Mouse (Mus musculus) gastrocnemius, postnatal 25 days (tissue): ENCODE measurements around the gene Amdhd2. TPM values are rescaled to one million over a fixed set of nuclear protein-coding genes. Genes with fewer than 3 reads are reported as not detected.
"Not testable (repeated sequence)": the region's sequence is repeated elsewhere in the genome, so short reads cannot be mapped to it uniquely, and the experiment has no call there.

Source experiments
- DNase-seq: peaks from one replicate; pipeline ENCODE4 v3.0.0; 2022
- total RNA-seq, 2 experiments: library from RNA; stranded (reverse); gene quantifications; 1 replicate in 1 of 2; 2 replicates in 1 of 2; pipeline ENCODE4 v1.2.3; 2021

The Amdhd2 gene
- total RNA-seq, 2 experiments from 2014 or later, result 8.7 to 9.8 TPM

DNA sequence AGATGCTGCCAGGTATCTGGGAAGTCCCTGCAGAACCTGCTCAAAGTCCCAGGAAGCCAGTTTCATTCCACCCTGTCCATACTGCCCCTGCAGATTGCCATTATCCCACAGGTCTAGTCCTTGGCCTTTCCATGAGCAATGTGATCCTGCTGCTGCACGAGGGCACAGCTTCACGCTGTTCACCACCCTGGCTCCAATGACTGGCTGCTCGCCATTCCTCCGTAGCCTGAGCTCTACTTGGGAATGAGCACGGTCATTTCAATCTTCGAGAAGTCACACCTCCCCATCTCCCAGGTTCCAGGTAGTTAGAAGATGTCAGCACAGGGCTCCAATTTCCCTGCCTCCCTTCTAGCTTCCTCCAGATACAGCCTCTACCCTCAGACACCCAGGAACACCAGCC lies 6.4 kb downstream of the Amdhd2 start:
- DNase-seq, result no peak

DNA sequence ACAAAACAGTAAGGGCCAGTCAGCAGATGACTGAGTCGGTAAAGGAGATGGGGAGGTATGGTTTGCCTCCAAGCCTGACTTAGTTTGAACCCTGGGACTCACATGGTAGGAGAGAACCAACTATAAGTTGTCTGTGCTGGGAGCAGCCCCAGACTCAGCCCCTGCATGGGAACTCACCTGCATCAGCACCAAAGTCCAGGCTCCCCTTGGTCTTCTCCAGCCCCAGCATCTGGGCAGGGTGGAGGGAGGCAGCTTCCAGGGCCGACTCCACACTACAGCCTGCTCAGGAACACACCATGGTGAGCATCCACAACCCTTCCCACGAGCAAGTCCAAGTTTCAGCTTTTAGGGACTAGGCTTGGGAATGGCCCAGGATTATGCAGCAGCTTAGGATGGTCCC lies 7.2 kb downstream of the Amdhd2 start:
- no peak for DNase-seq

DNA sequence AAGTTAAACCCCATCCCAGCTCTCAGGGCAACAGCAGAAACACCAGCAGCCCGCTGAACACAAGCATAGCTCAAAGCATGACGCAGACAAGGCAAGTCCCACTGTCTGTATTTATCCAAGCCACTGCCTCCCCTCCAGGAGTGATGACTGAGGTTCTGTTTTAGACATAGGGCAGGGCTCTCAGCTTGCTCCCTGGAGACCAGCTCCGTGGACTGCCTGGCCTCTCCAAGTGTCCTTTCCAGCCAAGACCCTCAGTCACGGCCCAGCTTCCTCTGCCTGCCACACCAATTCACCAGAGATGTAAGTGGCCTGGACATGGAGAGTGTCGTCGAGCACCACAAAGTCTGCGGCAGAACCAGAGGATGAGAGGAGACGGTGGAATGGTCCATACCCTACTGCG lies 7.8 kb downstream of the Amdhd2 start:
- DNase-seq, result no peak

DNA sequence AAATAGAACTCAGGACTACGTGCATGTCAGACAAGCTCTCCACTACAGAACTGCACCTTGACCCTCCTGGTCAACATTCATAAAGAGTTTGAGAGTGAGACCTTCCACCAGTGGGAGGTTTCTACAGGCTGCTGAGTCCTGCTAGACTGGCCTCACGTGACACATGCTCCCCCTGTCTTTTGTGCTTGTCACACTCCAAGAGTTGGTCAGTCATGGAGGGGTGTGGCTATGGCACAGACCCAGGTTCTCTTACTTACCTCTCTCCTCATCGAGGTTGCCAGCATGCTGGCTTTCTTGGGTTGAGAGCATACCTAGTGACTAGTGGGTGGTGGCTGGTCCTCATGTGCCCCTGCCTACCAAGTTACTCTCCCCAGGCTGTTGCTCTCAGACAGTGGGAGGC lies 9.1 kb downstream of the Amdhd2 start:
- DNase-seq, result no peak

DNA sequence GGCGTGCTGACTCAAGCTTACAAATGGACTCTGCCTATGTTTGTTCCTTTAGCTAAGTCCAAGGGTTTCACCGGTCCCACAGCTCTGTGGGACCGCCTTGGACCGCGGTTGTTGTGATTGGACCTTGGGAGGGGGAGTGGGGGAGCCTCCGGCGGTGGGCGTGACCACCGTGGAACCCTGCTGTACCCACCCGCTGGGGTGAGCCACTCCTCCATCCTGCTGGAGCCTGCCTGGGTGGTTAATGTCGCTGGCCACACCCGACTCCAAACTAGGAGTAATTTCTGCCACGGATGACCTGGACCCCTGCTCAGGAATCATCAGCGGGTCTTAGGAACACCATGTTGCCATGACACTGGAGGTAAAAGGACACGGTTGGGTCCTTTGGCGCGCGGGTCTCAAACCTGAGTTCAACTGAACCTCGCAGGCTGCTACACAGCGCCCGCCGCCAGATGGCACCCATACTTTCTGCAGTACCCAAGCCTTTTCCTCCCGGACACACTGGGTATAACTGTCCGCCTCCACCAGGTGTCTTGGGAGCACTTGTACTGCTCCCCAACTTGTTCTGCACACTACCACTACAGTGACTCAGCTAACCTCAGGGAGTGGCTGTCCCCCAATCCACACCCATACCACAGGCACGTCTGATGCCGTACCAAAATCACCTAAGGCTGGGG lies 11.5 kb downstream of the Amdhd2 start:
- peak; percentile 56 for DNase-seq

DNA sequence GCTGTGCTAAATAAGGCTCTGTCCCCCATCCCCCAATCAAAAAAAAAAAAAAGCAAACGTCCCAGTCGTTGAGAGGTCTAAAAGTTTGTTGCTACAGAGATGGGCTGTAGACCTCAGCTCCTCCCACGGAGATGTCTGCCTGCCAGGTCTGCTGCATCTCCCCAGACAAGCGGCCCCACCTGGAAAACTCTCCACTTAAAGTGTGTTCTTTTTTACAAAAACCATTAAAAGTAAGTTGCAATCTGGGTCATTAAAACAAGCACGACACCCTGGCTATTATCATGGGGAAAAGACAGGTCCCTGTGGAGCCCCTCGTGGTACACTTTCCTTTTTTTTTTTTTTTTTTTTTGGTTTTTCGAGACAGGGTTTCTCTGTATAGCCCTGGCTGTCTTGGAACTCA lies 12.2 kb downstream of the Amdhd2 start:
- no peak for DNase-seq

DNA sequence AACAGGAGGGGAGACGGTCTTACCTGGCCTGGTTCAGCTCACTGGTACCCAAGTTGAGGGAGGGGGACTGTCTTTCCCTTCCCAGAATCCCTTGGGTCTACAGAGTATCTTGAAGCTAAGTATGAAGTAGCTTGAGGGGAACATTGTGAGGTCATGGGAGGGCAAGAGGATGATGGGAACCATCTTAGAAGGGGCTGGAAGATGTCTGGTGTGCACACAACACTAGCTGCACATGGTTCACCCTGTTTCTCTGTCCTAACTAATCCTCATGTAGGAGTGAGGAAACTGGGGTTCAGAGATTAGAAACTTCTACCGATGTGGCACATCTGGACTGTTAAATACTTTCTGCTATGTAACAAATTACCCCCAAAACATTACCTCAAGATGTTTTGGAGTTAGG lies 12.7 kb downstream of the Amdhd2 start, which contains the start of gene Pdpk1:
TSS of gene Pdpk1 (minus strand) at position 101 of the 400 bp plus-strand sequence.
- DNase-seq, result no peak

DNA sequence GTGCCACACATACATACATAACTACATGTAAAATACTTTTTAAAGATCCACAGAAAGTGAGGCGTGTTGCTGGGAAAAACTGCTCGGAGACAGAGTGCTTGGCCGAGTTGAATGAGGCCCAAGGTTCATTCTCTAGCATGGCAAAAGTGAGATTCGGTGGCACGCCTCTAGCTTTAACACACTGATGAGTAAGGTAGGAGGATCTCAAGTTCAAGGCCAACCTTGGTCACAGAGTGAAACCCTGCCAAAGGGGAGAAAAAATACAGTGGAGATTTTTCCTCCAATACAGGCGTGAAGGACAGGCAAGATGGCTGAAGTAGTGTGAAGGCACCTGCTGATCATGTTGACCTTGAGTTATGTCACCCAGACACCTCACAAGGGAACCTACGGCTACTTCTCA lies 14.1 kb downstream of the Amdhd2 start:
- no peak for DNase-seq

DNA sequence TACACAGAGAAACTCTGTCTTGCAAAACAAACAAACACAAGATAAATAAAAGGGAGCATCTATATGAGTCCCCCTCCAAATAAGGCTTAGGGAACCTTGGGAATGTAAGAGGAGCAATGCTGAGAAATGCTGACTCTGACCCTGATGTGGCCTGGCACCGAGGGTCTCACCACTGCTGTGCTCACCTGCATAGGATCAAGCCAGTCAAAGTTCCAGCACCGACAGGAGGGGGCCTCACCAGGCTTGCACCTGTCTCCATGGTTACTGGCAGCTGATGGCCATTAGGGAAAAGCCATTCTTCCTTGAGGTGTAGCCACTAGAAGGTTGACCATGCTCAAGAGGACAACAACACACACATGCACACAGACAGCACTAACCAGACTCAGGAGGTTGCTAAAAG lies 20.7 kb downstream of the Amdhd2 start:
- no peak for DNase-seq

DNA sequence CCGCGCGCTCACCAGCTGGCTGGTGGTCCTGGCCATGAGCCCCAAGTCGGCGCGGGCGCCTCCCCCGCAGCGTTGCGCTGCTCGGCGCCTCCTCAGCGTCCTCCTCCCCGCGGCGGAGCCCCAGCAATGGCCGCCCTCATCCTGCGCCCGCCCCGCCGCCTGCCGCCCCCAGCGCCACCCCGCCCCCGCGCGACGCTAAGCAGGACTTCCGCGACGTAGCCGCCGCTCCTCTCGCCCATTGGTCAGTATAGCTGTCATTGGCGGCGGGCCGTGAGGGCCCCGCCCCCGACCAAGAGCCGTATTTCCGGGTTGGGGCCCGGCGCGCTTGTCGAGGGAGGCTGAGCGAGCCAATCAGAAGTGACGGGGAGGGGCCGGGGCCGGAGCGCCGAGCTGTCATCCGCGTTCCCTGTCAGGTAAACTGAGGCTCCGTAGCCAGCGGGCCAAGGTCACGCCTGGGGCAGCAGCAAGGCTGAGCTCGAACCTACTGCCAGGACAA lies 22.1 kb downstream of the Amdhd2 start:
- peak; percentile 99 for DNase-seq

DNA sequence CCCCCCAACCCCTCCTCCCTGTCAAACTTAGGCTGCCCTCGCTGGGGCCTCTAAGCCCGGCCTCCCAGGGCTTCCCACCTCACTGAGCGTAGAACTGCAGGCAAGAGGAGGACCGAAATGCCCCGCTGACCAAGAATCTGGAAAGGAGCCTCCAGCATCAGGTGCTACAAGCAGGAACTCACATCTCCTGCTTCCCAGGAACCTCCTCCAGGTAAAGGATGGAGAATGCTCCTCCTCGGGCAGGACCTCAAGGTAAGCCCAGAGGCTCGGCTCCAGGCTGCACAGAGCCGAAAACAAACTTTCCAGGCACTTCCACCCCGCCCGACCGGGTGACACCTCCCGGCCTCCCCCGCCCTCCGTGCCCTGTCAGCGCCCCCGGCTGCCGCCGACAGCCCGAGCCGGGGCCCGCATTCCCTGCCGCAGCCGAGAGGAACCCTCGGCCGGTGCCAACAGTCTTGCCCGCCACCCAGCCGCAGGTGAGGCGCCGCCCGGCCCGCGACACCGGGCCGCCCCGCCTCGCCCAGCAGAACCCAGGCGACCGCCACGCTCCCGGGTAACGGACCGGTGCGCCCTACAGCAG lies 22.6 kb downstream of the Amdhd2 start:
- peak; percentile 19 for DNase-seq

DNA sequence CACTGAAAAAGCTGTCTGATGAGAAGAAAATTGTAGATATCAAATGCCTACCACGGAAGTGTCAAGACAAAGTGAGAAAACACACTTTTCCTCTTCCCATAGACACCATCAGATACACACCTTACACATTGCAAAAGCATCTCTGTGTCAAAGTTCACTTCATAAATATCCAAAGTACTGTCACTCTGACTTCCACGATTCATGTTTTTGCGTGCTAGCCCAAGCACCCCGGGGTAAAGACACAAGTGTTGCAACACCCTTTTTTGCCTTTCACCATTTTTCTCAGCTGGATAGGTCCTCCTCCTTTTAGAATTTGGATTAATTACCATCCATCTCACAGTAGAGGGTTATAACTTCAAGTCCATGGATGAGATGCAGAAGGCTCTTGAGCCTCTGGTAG lies 23.6 kb downstream of the Amdhd2 start:
- DNase-seq, result no peak

DNA sequence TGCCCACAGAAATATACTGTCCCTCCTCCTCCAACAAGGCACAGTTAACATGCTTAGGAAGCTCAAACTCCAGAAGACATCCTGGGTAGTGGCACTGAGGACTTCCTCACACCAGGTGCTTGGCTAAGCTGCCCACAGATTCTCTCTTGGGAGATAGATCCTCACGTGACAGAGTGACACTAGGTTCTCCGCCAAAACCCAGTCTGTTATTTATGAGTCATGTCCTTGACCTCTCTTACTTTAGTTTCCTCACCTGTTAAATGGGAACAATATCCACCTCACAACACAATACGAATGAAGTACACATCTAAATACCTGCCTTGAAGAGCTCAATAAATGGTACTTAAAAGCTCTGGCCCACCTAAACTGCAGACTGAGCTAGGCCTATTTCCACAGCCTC lies 24.3 kb downstream of the Amdhd2 start:
- DNase-seq, result no peak

DNA sequence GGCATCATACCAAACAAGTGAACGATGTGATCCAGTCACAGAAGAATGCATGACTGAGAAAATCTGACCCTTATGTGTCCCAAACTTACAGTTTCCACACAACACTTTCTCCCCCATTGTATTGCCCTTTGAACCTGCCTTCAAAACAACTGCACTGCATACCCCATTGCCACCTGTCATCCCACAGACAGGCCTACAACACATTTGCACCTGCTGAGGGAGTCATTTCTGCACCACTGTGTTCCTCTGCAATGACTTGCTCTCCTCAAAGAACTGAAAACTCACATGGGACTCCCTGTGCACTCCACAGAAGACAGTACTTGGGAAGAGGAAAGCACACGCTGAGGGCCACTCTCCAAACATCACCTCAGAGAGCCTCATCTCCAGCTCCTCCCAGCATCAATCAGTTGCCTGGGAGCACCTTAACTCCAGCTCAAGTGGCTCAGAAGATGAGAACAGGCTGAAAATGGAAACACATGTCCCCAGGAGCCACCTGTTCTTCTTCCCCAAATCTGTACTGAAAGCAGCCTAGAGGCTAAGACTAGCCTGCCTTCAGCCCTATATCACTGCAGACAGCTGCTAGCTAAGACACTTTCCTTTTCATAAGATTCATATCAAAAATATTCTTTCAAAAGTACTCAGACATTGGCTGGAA lies 26.2 kb downstream of the Amdhd2 start:
- DNase-seq, result no peak

DNA sequence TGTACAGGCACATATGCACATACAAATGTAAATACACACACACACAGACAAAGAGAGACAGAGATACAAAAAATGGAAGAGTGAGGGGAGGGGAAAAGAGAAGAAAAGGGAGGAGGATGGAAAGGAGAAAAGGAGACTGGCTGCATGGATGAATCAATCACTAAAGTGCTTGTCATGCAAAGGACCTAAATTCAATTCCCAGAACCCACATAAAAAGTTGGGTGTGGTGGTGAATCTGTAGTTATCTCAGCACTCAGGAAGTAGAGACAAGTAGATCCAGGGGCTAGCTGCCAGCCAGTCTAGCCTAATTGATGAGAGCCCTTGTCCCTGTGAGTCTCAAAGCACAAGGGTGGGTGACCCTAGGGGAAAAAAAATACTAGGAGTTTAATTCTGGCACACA lies 29.5 kb downstream of the Amdhd2 start:
- no peak for DNase-seq

DNA sequence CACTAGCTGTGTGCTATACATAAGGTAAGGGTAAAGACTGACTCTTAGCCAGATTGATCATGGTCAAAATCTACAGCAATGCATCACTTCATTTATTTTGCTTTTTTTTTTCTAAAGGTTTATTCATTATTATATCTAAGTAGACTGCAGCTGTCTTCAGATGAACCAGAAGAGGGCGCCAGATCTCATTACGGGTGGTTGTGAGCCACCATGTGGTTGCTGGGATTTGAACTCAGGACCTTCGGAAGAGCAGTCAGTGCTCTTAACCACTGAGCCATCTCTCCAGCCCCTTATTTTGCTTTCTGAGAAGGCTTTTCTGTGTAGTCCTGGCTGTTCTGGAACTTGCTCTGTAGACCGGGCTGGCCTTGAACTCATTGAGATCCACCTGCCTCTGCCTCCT lies 30.6 kb downstream of the Amdhd2 start:
- not testable (repeated sequence) for DNase-seq

DNA sequence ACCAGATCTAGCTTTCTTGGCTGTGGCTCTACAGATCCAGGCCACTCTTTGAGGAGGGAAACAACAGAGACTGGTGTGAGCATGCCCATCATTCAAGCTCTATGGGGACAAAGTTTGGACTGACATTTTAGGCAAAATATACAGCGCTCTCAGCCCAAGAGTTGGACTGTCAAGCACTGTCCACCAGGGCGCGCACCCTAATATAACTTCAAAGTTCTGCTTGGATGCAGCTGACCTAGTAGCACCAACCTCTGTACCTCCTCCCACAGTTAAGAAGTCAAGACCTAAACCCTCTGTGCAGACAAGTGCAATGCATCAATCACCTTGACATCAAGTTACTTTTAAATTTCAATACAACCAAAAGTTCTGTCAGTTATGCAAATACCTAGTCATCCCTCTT lies 32.0 kb downstream of the Amdhd2 start:
- no peak for DNase-seq

DNA sequence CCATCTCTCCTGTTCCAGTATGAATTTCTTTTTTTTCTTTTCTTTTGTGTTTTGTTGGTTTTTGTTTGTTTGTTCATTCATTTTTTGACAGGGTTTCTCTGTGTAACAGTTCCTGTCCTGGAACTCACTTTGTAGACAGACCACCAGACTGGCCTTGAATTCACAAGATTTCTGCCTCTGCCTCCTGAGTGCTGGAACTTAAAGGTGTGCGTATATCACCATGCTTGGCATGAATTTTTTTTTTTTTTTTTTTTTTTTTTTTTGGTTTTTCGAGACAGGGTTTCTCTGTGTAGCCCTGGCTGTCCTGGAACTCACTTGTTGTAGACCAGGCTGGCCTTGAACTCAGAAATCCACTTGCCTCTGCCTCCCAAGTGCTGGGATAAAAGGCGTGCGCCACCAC lies 34.3 kb downstream of the Amdhd2 start:
- not testable (repeated sequence) for DNase-seq

DNA sequence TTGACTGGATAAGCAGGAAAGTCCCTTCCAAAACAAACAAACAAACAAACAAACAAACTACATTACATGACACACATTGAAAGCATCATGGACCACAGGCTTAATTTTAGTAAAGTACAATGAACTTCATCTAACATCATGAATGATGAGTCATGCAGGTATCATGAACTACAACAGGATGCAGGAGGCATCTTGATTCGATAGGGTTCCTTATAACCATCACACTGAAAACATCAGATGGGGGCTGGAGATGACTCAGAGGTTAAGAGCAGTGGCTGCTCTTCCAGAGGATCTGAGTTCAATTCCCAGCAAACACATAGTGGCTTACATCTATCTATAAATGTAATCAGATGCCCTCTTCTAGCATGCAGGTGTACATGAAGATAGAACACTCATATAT lies 36.0 kb downstream of the Amdhd2 start:
- no peak for DNase-seq

DNA sequence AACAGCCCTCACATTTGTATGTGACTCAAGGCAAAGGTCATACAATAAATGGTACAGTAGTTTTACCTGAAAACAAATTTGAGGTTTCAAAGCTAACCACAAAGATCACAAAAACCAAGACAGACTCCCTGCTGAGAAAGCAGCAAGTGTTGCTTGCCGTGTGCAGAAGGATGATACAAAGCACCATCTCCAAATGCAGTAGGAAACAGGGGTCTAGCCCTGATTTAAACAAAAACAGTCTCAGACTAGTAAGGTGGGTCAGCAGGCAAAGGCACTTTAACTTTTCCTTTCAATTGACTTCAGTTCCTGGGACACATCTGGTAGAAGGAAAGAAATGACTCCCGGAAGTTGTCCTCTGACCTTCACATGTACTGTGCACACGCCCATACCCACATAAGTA lies 36.8 kb downstream of the Amdhd2 start:
- no peak for DNase-seq

DNA sequence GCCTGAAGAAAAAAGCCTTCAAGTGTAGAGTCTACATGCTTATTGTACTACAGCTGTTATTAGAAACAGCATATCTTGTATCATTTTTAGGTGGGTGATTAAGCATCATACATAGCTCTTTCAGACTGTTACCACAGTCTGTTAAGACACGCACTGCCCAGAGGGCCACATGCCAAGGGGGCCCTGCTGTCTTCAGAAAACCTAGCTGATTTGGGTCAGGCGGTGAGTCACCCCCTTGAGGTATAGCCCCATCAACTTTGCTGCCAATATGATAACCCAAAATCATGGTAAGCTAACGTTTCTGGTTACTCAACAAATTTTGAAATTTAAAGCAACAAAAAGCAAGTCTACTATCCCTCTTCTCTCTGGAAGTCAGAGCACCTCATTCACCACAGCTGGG lies 44.1 kb downstream of the Amdhd2 start:
- DNase-seq, result no peak

DNA sequence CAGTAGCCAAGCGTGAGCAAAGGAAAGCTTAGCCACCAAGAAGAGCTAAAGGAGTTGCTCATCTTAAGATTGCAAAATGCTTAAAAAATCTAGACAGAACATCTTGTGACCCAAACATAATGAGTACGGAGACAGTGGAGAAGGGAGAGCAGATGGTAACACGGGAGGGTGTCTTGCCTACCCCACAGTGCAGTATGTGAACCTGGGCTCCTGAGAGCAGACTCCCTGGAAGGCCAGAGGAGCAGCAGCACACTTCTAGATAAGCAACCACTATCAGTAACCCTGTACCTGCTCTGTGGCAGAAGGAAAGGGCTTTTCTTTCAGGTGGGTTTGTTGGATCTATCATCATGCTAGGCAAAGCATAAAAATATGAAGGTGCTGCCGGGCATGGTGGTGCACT lies 50.5 kb downstream of the Amdhd2 start:
- DNase-seq, result no peak

DNA sequence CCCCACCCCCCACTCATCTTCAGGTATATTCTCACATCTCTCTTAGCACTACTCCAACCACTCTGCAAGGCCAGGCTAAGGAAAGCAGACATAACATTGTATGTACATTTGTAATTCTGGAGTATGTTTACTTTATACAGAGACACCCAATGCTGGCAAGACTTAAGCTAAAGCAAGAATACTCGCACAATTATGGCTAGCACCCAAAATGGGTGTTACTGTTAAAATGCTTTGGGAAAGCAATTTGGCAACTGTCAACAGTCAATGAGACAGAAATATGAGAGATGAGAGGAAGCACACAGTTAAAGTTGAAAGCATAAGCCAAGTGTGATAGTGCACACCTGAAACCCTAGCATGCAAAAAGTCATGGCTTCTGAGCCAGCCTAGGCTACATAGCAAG lies 52.3 kb downstream of the Amdhd2 start:
- DNase-seq, result no peak

DNA sequence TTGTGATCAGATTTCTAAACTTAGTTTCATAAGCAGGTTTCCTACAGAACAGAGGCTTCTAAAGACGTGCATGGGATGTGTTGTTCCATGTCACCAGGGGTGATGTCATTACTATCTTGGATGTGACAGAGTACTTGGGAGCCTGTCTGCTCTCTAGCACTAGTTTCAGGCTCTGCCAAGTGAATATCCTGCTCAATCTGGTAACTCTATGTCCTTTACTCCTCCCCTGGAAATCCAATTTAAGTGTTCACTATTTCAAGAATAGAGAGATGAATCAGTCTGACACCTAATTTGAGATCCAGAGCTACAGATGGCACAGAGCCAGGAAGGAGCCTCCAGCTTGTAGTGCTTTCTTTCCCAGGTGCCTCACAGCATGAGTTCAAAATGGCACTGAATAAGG lies 54.7 kb downstream of the Amdhd2 start:
- DNase-seq, result peak; percentile 15
